Mouse (Mus musculus): ENCODE measurements around the gene Rora.

DNA sequence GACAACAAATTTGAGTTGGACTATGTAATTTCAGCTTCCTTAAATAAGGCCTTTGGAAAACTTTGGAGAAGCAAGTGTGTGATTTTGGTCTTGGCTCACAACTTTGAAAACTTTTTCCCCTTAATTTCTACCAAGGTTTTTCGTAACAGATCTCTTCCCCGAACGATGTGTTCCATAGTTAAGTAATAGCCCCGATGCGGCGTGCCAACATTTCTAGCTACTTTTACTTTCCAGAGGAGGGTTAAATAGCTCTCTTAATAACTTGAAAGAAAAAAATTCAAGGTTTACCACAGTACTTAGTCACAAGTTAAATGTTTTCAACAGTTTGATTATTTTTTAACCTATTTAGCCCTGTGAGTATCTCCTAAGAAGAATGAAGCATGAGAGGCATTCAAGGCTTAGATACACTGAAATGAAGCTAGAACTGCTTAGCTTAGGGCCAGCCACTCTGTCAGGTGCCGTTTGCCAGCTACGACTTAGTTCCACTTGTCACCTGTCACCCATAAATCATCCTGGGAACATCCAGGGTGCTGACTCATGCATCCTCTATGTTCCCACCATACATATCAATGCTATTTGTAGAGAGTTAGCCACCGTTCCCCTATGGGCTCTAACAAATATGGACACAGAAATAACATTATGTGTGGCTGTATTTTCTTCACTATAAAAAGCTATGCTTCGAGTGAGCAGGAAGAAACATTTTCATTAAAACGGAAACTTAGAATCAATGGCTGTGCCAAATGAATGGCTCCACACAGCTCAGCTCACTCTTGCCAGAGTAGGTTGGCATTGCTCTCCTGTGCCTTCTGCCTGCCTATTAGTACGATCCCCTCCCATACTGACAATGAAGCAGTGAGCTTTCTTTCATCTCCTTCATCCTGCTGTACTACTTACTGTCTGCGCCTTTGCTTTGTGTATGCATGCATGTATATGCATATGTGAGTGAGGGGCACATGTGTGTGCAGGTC lies 541.3 kb downstream of the Rora start:
- no peak for TF ChIP-seq CTCF (IDR thresholded peaks at IDR 0.05; ENCODE audit: borderline replicate concordance, extremely low read depth, insufficient read depth, insufficient read length)
- TF ChIP-seq POLR2A (IDR thresholded peaks at IDR 0.05; ENCODE audit: borderline replicate concordance, extremely low read depth, insufficient read depth, insufficient read length, poor library complexity, severe bottlenecking): no peak

Data from brain, embryonic 14.5 days (tissue).